Mouse (Mus musculus) brown adipose tissue, adult 24 weeks (tissue): Measurements from ENCODE around the gene Urm1. TPM values are rescaled to one million over a fixed set of nuclear protein-coding genes. Genes with fewer than 3 reads are reported as not detected.

Experiments
- H3K27ac ChIP-seq: fragments of 200-500 bp; replicated peaks from 2 replicates; pipeline ENCODE4 v1.5.1; 2012; ENCODE audit warnings: low read depth, mild to moderate bottlenecking, low read length
- H3K4me1 ChIP-seq: fragments of 200-500 bp; 2 replicates; pipeline ENCODE4 v1.6.1; 2012; ENCODE audit warnings: low read length, mixed read lengths; ENCODE audit not compliant: control insufficient read depth, insufficient read depth, insufficient read length
- H3K4me3 ChIP-seq: fragments of 200-500 bp; 2 replicates; pipeline ENCODE4 v1.5.1; 2012; ENCODE audit warnings: low read depth, mild to moderate bottlenecking, low read length, moderate library complexity; ENCODE audit not compliant: insufficient read depth
- polyA plus RNA-seq: library from polyadenylated mRNA; stranded (reverse); fragments of >200 nt; gene quantifications from 2 replicates; pipeline ENCODE4 v1.2.4, GENCODE M21; 2012; ENCODE audit not compliant: missing spikeins, insufficient read depth, insufficient read length

Gene Urm1
- polyA plus RNA-seq, 1 experiment: 15.8 TPM

DNA sequence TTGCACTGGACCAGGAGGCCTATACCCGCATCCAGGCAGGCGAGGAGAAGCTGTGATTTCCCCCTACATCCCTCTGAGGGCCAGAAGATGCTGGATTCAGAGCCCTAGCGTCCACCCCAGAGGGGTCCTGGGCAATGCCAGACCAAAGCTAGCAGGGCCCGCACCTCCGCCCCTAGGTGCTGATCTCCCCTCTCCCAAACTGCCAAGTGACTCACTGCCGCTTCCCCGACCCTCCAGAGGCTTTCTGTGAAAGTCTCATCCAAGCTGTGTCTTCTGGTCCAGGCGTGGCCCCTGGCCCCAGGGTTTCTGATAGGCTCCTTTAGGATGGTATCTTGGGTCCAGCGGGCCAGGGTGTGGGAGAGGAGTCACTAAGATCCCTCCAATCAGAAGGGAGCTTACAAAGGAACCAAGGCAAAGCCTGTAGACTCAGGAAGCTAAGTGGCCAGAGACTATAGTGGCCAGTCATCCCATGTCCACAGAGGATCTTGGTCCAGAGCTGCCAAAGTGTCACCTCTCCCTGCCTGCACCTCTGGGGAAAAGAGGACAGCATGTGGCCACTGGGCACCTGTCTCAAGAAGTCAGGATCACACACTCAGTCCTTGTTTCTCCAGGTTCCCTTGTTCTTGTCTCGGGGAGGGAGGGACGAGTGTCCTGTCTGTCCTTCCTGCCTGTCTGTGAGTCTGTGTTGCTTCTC, 4.0 kb upstream of the Urm1 start:
- Histone ChIP-seq H3K4me3 (no peak overlapping the region), H3K27ac (no peak overlapping the region), H3K4me1 (no peaks in the 10 kb centered on the region)

DNA sequence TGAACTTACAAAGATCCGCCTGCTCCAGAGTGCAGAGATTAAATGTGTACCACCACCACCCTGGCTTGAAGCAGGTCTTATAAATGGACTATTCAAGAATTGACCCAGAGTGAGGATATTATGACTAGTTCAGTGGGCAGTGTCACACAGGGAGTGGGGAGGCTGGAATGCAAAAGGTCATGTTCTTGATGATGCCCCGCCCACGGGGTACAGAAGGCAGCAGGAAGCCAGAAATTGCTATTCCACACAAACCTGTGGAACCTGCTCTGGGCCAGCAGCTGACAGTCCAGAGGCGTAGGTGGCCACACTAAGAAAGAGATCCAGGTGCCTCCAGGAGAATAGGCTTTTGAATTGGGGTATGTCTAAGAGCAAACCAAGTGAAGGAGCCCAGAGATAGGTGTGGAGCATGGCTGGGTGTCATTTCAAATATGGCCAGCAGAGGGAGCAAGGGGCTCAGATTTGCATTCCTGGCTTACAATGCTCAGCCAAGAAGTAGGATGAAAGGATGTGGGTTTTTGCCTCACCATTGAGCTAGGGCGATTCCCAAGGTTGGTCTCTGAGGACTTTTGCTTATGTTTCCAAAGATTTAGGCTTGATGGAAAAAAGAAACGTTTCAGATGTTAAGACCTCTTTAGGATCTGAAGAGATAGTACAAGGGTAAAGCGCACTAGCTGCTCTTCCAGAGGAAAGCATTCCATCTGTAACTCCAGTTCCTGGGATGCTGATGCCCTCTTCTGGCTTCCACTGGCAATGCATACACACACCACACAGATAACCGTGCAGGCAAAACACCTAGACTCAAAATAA, 2.2 kb upstream of the Urm1 start:
- H3K4me3 ChIP-seq: no peak overlapping the region
- H3K27ac ChIP-seq: no peak overlapping the region
- H3K4me1 ChIP-seq: no peaks in the 10 kb centered on the region

DNA sequence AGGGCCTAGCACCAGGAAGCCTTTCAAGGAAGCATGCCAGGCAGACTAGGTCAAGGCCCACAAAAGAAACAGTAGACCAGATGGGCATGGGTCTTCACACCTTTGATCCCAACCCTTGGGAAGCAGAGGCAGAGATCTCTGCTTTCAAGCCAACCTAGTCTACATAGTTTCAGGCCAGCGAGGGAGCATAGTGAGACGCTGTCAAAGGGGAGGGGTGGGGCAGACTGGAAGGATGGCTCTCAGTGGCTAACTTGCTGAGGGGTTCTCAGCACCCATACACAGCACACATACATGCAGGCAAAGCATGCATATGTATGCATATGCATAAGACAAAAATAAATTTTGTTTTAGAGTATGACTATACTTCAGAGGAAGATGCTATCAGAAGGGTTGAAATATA, 512 bp upstream of the Urm1 start:
- H3K27ac ChIP-seq: no peak overlapping the region
- no peaks in the 10 kb centered on the region for H3K4me1 ChIP-seq
- H3K4me3 ChIP-seq: no peak overlapping the region

DNA sequence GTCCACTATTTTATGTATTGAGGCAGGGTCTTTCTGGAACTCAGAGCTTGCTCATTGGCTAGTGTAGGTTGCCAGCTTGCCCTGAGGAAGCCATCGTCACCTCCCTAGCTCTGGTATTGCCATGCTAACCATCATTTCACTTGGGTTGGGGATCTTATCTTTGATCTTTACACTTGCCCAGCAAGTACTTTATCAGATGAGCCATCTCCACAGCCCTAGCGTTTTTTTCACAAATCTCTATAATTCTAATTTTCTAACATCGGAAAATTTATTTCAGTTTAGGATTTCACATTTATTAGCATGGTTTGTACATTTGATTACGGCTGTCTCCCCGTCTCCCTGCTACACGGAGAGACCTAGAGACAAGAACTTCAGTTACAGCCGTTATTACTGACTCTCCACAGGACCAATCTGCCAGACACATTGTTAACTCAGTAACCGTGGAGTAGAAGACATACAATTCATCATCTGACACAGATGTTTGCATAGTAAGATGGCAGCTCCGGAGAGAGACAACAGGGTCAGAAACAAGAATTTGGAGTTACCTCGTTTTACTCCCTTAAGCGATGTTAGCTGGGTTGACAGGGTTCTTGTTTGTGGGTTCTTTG, 6.5 kb downstream of the Urm1 start:
- H3K4me1 ChIP-seq: no peaks in the 10 kb centered on the region; the same call in 1 of the 2 replicates
- peak overlapping the region; percentile 96 for H3K27ac ChIP-seq
- peak overlapping the region; percentile 79 for H3K4me3 ChIP-seq

DNA sequence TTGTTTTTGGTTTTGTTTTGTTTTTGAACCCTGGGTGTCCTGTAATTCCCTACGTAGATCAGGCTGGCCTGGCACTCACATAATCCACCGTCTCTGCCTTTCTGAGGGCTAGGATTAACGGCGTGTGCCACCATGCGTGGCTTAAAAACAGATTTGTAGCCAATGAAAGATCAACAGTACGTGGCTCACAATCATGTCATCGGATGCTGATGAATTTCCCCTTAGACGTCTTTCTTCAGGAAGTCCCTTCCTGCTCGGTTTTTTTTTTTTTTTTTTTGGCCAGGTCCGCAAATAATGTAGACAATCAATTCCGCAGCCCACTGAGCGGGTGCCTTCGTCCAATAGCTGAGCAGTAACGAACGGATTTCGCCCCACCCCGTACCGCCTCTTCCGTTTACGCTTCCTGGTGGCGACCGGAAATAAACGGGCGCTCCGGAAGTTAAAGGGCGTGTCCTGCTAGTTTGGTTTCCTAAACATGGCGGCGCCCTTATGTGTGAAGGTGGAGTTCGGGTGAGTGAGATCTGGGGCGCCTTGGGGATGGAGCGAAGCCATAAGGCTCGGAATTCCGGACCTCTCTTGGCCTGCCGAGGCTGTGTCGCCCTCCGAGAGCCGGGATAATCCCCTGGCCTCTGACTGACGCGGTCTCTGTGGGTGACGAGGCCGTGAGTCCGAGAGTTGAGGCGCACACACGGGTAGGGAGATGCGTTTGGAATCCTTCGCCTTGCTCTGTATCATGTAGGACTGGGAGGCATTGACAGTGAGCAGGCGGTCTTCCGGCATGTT, 7.2 kb downstream of the Urm1 start:
- peak overlapping the region; percentile 96 for H3K27ac ChIP-seq
- peak overlapping the region; percentile 91 for H3K4me3 ChIP-seq
- H3K4me1 ChIP-seq: no peaks in the 10 kb centered on the region; the same call in 1 of the 2 replicates

DNA sequence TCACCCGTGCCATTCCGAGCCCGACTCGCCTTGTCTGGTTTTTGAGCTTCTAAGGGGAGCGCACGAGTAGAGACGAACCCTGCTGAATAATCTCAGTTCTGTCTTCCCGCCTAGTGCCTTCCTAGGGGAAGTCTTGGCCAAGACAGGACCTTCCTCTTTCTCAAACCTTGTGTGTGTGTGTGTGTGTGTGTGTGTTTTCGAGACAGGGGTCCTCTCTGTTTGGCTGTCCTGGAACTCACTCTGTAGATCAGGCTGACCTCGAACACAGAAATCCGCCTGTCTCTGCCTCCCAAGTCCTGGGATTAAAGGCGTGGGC, 7.8 kb downstream of the Urm1 start:
- Histone ChIP-seq H3K27ac (peak overlapping the region; percentile 77), H3K4me1 (no peaks in the 10 kb centered on the region; the same call in 1 of the 2 replicates), H3K4me3 (peak overlapping the region; percentile 91)

DNA sequence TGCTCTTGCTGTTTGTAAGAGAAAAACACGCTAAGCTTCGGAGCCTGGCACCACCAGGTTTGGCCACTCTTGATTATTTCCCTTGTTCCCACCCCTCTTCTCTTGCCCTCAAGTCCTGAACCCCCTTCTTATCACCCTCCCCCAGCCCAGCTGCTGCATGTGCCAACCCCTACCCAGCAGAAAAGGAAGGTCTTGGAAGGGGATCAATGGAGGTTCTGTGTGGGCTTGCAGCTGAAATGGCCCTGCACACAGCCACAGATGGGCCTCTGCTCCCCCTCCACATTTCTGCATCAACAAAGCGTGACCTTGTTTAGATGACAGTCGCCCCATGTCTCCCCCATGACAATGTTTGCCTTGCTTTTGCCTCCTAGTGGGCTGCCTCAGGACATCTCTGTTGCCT, 11.2 kb downstream of the Urm1 start:
- H3K4me1 ChIP-seq: no peaks in the 10 kb centered on the region; the same call in 1 of the 2 replicates
- H3K27ac ChIP-seq: no peak overlapping the region
- no peak overlapping the region for H3K4me3 ChIP-seq

DNA sequence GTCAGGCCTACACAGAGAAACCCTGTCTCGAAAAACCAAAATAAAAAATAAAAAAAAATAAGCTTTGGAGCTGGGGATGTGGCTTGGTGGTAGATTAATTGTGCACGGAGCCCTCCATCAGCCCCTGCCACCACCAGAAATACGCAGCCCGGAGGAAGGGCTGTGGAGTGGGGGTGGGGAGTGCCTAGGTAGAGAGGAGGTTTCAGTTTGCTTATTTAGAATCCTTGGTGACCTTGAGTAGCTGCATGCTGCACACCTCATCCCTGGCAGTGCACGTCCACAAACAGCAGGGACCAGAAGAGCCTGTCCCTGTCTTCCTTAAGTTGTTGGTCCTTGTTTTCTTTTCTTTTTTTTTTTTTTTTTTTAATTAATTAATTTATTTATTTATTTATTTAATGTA, 13.9 kb downstream of the Urm1 start:
- Histone ChIP-seq H3K4me1 (no peaks in the 10 kb centered on the region), H3K4me3 (no peak overlapping the region), H3K27ac (no peak overlapping the region)

DNA sequence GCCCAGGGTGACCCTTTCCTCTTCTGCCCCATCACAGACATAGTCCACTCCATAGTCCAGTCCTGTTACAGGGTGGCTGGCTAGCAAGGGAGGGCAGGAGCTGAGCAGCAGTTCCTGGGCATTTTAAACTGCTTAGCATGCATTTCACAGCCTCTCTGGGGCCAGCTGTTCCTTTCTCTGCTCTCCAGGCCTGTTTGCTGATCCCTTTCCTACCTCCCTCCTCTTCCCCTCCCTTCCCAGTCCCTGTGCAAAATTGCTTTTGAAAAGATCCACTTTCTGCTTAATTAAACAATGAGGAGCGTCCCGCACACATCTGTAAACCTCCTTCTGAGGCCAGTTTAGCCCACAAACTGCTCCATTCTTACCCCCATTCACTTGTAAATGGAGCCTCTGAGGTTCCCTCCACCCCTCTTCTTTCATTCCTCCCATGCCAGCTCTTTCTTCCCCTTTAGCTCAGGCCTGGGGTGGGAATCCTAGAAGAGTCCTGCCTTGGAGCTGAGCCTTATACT, 15.6 kb downstream of the Urm1 start:
- H3K4me1 ChIP-seq: no peaks in the 10 kb centered on the region
- no peak overlapping the region for H3K4me3 ChIP-seq
- H3K27ac ChIP-seq: no peak overlapping the region

DNA sequence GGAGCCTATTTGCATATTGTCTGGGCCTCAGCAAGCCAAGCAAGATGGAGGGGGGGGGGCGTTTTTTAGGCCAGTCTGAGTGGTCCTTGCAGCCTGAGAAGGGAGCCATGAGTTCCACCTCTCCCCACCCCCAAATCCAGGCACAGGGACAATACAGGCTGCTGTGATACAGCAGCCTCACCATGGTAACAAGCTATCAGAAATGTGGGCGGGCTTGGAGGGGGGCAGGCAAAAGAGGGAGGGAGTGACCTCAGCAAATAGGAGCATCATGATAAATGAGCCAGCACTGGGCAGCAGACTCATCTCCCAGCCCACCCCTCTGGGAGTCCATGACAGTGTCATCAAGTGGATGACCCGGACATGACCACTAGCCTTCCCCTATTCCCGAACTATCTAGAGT, 19.6 kb downstream of the Urm1 start:
- no peak overlapping the region for H3K4me3 ChIP-seq
- H3K4me1 ChIP-seq: no peaks in the 10 kb centered on the region
- no peak overlapping the region for H3K27ac ChIP-seq

DNA sequence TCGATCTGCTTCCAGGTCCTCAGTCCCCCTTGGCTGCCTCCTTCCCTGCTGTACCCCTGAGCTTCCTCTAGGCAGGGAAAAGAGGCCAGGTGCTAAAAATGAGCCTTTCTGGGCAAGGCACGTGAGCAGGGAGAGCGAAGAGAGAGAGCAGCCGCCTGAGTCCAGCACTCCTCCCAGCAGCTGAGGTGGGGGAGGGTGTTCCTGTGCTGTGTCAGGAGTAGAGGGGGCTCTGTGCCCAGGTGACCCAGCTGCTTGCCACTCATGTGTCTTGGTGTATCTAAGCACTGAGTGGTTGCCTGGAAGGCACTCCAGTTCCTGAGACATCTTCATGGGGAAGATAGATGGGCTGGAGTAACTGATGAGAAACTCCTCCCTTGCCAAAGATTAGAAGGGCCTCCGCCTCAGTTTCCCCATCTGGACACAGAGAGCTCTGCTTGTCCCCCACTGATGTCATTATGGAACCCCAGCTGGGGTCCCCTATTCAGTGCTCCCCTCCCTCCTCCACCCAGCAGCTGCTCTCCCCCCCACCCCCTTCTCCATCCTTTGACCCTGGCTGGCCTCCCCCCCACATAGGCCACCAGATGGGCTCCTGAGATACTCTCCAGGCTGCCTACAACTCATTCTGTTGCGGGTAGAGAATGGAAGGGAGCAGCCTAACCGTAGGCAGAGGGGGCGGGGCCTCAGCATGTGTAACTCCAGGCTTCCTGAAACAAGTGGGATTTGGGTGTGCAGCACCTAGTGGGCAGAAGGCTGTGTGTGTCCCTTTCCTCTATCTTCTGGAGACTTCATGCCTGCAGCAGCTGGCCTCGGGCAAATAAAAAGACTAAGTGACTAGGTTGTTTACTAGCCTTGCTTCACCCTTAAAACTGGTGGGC, 23.6 kb downstream of the Urm1 start:
- H3K4me3 ChIP-seq: no peak overlapping the region
- no peak overlapping the region for H3K27ac ChIP-seq
- no peaks in the 10 kb centered on the region for H3K4me1 ChIP-seq

DNA sequence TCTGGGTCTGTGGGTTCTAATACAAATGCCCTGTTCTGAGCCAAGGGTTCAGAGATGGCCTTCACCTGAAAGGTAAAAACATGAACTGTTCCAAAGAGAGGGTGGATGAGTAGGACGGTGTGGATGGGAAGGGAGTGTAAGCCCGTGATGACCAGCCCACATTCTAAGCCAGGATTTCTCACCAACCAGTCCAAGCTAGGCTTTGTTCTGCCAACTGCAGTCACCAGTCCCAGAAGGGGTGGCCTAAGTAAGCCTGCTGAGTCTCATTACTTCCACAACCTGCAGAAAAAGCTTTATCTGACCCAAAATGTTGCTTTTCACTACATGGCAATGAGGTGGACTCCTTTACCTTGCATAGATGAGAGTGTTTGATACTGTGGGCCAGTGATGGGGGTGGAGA, 24.2 kb downstream of the Urm1 start:
- no peaks in the 10 kb centered on the region for H3K4me1 ChIP-seq
- no peak overlapping the region for H3K4me3 ChIP-seq
- H3K27ac ChIP-seq: no peak overlapping the region

DNA sequence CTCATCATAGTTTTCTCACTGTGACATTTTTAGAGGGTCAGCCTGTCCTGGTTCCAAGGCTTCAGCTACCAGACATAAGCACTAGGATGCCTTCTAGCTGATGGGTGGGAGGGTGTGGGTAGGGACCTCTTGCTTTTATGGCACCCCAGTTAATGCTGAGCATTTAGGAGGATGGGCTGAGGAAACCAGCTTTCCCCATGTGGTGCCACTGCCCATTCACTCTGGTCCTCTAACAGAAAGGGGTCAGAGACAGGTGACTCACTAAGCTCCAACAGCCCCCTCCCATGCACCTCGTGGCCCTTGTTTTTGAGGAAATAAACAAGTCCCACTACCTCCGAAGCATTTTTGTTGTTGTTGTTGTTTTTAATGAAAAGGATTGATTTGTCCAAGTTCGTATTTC, 24.8 kb downstream of the Urm1 start:
- H3K27ac ChIP-seq: no peak overlapping the region
- no peaks in the 10 kb centered on the region for H3K4me1 ChIP-seq
- H3K4me3 ChIP-seq: no peak overlapping the region

DNA sequence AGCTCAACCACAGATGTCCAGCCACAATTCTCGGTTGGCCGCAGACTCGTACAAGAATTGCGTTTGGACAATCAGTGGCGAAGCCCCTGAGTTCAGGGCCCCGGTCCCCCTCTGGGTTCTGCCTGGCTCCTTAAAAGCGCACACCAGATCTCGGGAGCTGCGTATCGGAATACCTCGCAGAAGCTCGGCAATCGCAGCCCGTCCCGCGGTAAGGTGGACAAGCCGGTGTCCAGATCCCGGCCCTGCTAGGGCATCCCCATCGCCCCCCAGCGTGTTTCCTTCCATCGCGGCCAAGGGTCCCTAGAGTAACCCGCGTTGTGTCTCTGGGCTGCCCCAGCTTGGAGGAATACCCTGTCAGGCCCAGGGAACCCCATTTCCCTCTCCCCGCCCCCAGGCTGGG, 25.8 kb downstream of the Urm1 start:
- Histone ChIP-seq H3K27ac (no peak overlapping the region), H3K4me1 (no peaks in the 10 kb centered on the region), H3K4me3 (no peak overlapping the region)
